Mouse (Mus musculus): ENCODE results near the gene Cnnm4. TPM values are rescaled to one million over a fixed set of nuclear protein-coding genes. Genes with fewer than 3 reads are reported as not detected.

Cnnm4 gene
- total and polyA plus RNA-seq, 3 experiments = 3.0 to 4.6 (median 3.5) TPM

DNA sequence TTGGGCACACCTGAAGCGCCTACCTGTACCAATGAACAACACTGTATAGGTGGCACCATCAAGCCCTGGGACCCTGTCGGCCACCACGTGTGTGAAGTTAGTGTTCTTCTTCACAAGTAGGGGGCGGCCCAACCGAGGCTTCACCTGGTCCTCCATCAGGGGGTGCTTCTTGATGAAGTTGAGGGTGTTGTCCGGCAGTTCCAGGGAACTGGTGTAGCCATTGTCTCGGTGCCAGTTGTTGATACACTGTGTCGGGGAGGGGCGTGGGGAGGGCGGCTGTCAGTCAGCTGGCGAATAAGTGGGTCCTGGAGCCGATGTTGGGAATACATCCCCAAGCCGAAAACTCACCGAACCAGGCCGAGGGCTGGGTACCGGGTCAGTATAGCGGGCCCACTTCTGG is 80.5 kb downstream of the Cnnm4 start:
- H3K9me3 ChIP-seq (replicated peaks; ENCODE audit: low read length) = no peaks in the 10 kb centered on the region
- no peaks in the 10 kb centered on the region for H3K79me2 ChIP-seq (replicated peaks; ENCODE audit: control insufficient read depth, extremely low read depth, insufficient read depth, poor library complexity, severe bottlenecking)
- peaks cover 10 to 21% of the 10 kb centered on the region in 2 experiments for H3K4me1 ChIP-seq (ENCODE audit: control insufficient read depth in 1 of 2, insufficient read depth in 2 of 2)
- peaks cover 26 to 43% of the 10 kb centered on the region in 2 experiments for H3K36me3 ChIP-seq (replicated peaks in 1 of 2; ENCODE audit: control insufficient read depth in 1 of 2, insufficient read depth in 1 of 2, low read length in 1 of 2)
- dilution Hi-C loops (cut with MboI; ENCODE audit: extremely low pct_ligation_motif_present, extremely low pct_unique_long_range_greater_than_20kb, low sequenced_read_pairs) = no loop called here
- no peak overlapping the region for H3K9ac ChIP-seq (ENCODE audit: insufficient read depth, low read depth)
- H3K27me3 ChIP-seq (replicated peaks) = peaks cover 2% of the 10 kb centered on the region
- no peak for DNase-seq (ENCODE audit: extremely low read depth)
- H3K27ac ChIP-seq (ENCODE audit: insufficient read depth, low read depth) = no peak overlapping the region
- TF ChIP-seq RAD21 (IDR thresholded peaks at IDR 0.05; ENCODE audit: low read depth, low read length) (peak; percentile 1), EP300 (IDR thresholded peaks at IDR 0.05; ENCODE audit: low read length) (no peak), CTCF (conservative IDR thresholded peaks at IDR 0.05 in 1 of 2, IDR thresholded peaks at IDR 0.05 in 1 of 2; ENCODE audit: low read depth in 2 of 2, low read length in 2 of 2) (peak in 1 of 2 experiments; percentile 26; a peak in 2 of 4 replicates), PAX5 (IDR thresholded peaks at IDR 0.05; ENCODE audit: low read length) (no peak), USF1 (IDR thresholded peaks at IDR 0.05; ENCODE audit: low read depth, low read length) (no peak), SMC3 (IDR thresholded peaks at IDR 0.05; ENCODE audit: low read depth, low read length) (0 out of 2 replicates have a peak, but pooled peaks have one; percentile 16), TBP (conservative IDR thresholded peaks at IDR 0.05; ENCODE audit: low read depth, low read length) (no peak)
- in situ Hi-C loops (cut with MboI; ENCODE audit: low pct_ligation_motif_present, low pct_unique_long_range_greater_than_20kb, low sequenced_read_pairs) = no loop called here
- no peak overlapping the region for H3K4me2 ChIP-seq (ENCODE audit: insufficient read depth, low read depth, poor library complexity, severe bottlenecking)
- no peak overlapping the region for H3K4me3 ChIP-seq (replicated peaks in 1 of 3; ENCODE audit: low read depth in 2 of 3, low read length in 2 of 3, poor library complexity in 1 of 3)

GRCm38 (mm10) chr1:36552506-36552905 is 81.1 kb downstream of the Cnnm4 start:
- no peak overlapping the region for H3K9ac ChIP-seq (ENCODE audit: insufficient read depth, low read depth)

DNA sequence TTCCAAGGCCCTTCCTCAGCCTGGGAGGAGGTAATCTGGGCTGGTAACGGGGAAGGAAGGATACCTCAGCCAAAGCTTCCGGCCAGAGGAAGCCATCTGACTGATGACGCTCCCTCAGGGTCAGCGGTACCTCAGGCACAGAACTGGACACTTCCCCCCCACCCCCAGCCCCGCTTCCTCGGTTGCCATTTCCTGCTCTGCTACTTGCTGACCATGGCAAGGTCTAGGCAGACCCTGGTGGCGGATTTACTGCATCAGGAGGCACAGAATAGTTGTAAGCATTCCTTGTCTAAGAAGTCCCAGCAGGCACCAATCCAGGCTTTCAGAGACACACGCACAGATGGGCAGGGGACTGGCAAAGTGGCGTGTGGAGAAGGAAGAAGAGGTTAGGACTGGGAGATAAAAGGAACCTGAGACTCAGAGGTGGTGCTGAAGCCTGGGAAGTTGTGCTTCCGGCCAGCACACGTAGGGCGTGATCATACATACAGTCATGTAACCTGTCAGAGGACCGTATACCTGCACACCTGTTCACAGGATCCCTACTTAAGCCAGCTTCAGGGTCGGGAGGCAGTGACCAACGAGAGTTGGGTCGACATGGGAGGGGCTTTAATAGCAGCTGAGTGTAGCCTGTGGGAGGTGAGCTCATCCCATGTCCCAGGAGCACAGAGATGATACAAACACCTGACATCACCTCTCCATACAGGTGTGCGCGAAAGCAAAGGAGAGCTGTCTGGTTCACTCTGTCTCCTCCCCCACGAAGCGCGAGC is 83.4 kb downstream of the Cnnm4 start:
- Histone ChIP-seq H3K79me2 (replicated peaks; ENCODE audit: control insufficient read depth, extremely low read depth, insufficient read depth, poor library complexity, severe bottlenecking) (no peaks in the 10 kb centered on the region), H3K9me3 (replicated peaks; ENCODE audit: low read length) (no peaks in the 10 kb centered on the region), H3K4me1 (ENCODE audit: control insufficient read depth in 1 of 2, insufficient read depth in 2 of 2) (peaks cover 14 to 40% of the 10 kb centered on the region in 2 experiments), H3K4me2 (ENCODE audit: insufficient read depth, low read depth, poor library complexity, severe bottlenecking) (no peak overlapping the region), H3K36me3 (replicated peaks in 1 of 2; ENCODE audit: control insufficient read depth in 1 of 2, insufficient read depth in 1 of 2, low read length in 1 of 2) (peaks cover 19 to 33% of the 10 kb centered on the region in 2 experiments), H3K27me3 (replicated peaks) (peaks cover 30% of the 10 kb centered on the region), H3K4me3 (replicated peaks in 1 of 3; ENCODE audit: low read depth in 2 of 3, low read length in 2 of 3, poor library complexity in 1 of 3) (no peak overlapping the region), H3K27ac (ENCODE audit: insufficient read depth, low read depth) (no peak overlapping the region), H3K9ac (ENCODE audit: insufficient read depth, low read depth) (no peak overlapping the region)
- dilution Hi-C loops (cut with MboI; ENCODE audit: extremely low pct_ligation_motif_present, extremely low pct_unique_long_range_greater_than_20kb, low sequenced_read_pairs) (no loop called here), in situ Hi-C loops (cut with MboI; ENCODE audit: low pct_ligation_motif_present, low pct_unique_long_range_greater_than_20kb, low sequenced_read_pairs) (loop anchor here (5.0 kb wide), 1 partner anchor 77 kb away; no protein-coding TSS in a partner anchor)
- no peak for DNase-seq (ENCODE audit: extremely low read depth)
- TF ChIP-seq BHLHE40 (IDR thresholded peaks at IDR 0.05; ENCODE audit: low read depth, low read length) (no peak), RCOR1 (conservative IDR thresholded peaks at IDR 0.05; ENCODE audit: low read depth, low read length) (no peak), MYC (IDR thresholded peaks at IDR 0.05; ENCODE audit: low read depth, low read length) (no peak), ZKSCAN1 (IDR thresholded peaks at IDR 0.05; ENCODE audit: borderline replicate concordance, low read depth, low read length) (no peak), MEF2A (IDR thresholded peaks at IDR 0.05; ENCODE audit: borderline replicate concordance, low read depth, low read length) (no peak), POLR2A (IDR thresholded peaks at IDR 0.05; ENCODE audit: low read depth, low read length) (no peak), ZC3H11A (IDR thresholded peaks at IDR 0.05; ENCODE audit: low read depth, low read length) (no peak), POLR2AphosphoS2 (IDR thresholded peaks at IDR 0.05; ENCODE audit: low read depth, low read length) (no peak), TBP (conservative IDR thresholded peaks at IDR 0.05; ENCODE audit: low read depth, low read length) (no peak), JUN (IDR thresholded peaks at IDR 0.05; ENCODE audit: insufficient read depth, low read depth, low read length) (no peak), CHD2 (IDR thresholded peaks at IDR 0.05; ENCODE audit: low read length) (no peak), UBTF (IDR thresholded peaks at IDR 0.05; ENCODE audit: low read depth, low read length) (no peak), MAFK (IDR thresholded peaks at IDR 0.05; ENCODE audit: insufficient replicate concordance, low read length) (no peak), ETS1 (conservative IDR thresholded peaks at IDR 0.05; ENCODE audit: low read depth, low read length) (no peak), KAT2A (IDR thresholded peaks at IDR 0.05; ENCODE audit: insufficient replicate concordance, low read length) (no peak)

More at GRCm38 (mm10) chr1:36552506-36552905, 81.1 kb downstream of the Cnnm4 start:
- H3K4me3 ChIP-seq (replicated peaks in 1 of 3; ENCODE audit: low read depth in 2 of 3, low read length in 2 of 3, poor library complexity in 1 of 3) = no peak overlapping the region
- no peak overlapping the region for H3K27ac ChIP-seq (ENCODE audit: insufficient read depth, low read depth)
- in situ Hi-C loops (cut with MboI; ENCODE audit: low pct_ligation_motif_present, low pct_unique_long_range_greater_than_20kb, low sequenced_read_pairs) = no loop called here
- H3K4me1 ChIP-seq (ENCODE audit: control insufficient read depth in 1 of 2, insufficient read depth in 2 of 2) = peaks cover 8 to 23% of the 10 kb centered on the region in 2 experiments
- no peaks in the 10 kb centered on the region for H3K79me2 ChIP-seq (replicated peaks; ENCODE audit: control insufficient read depth, extremely low read depth, insufficient read depth, poor library complexity, severe bottlenecking)
- no peaks in the 10 kb centered on the region for H3K9me3 ChIP-seq (replicated peaks; ENCODE audit: low read length)
- TF ChIP-seq E2F4 (IDR thresholded peaks at IDR 0.05; ENCODE audit: insufficient replicate concordance, low read depth, low read length) = no peak
- no peak for TF ChIP-seq MAFK (IDR thresholded peaks at IDR 0.05; ENCODE audit: insufficient replicate concordance, low read length)
- no peak for TF ChIP-seq IRF4 (IDR thresholded peaks at IDR 0.05; ENCODE audit: low read depth, low read length)
- TF ChIP-seq TCF12 (IDR thresholded peaks at IDR 0.05; ENCODE audit: low read depth, low read length) = no peak
- TF ChIP-seq NRF1 (IDR thresholded peaks at IDR 0.05; ENCODE audit: low read depth, low read length) = no peak
- no peak for TF ChIP-seq RCOR1 (conservative IDR thresholded peaks at IDR 0.05; ENCODE audit: low read depth, low read length)
- no peak for TF ChIP-seq UBTF (IDR thresholded peaks at IDR 0.05; ENCODE audit: low read depth, low read length)
- TF ChIP-seq USF2 (conservative IDR thresholded peaks at IDR 0.05; ENCODE audit: low read depth, low read length) = no peak
- TF ChIP-seq EP300 (IDR thresholded peaks at IDR 0.05; ENCODE audit: low read length) = no peak
- TF ChIP-seq HCFC1 (IDR thresholded peaks at IDR 0.05; ENCODE audit: low read depth, low read length) = no peak
- no peak for TF ChIP-seq CTCF (conservative IDR thresholded peaks at IDR 0.05 in 1 of 2, IDR thresholded peaks at IDR 0.05 in 1 of 2; ENCODE audit: low read depth in 2 of 2, low read length in 2 of 2)
- no peak overlapping the region for H3K4me2 ChIP-seq (ENCODE audit: insufficient read depth, low read depth, poor library complexity, severe bottlenecking)
- dilution Hi-C loops (cut with MboI; ENCODE audit: extremely low pct_ligation_motif_present, extremely low pct_unique_long_range_greater_than_20kb, low sequenced_read_pairs) = no loop called here
- DNase-seq (ENCODE audit: extremely low read depth) = no peak
- H3K27me3 ChIP-seq (replicated peaks) = peaks cover 8% of the 10 kb centered on the region
- peaks cover 26 to 43% of the 10 kb centered on the region in 2 experiments for H3K36me3 ChIP-seq (replicated peaks in 1 of 2; ENCODE audit: control insufficient read depth in 1 of 2, insufficient read depth in 1 of 2, low read length in 1 of 2)
